Mouse (Mus musculus): ENCODE results near the gene Alpi.

The Alpi gene

GRCm38 (mm10) chr1:87060913-87061312 is 40.5 kb downstream of the Alpi start:
- in situ Hi-C loops (cut with MboI, MseI) = no loop called here

GRCm38 (mm10) chr1:87059042-87059665 is 42.3 kb downstream of the Alpi start:
- in situ Hi-C loops (cut with MboI, MseI) = no loop called here

GRCm38 (mm10) chr1:87057075-87057474 is 44.3 kb downstream of the Alpi start:
- in situ Hi-C loops (cut with MboI, MseI) = no loop called here

- in situ Hi-C loops (cut with MboI, MseI) = no loop called here
Observed at GRCm38 (mm10) chr1:87051369-87051768, 50.0 kb downstream of the Alpi start.

- in situ Hi-C loops (cut with MboI, MseI) = no loop called here
Observed at GRCm38 (mm10) chr1:87050700-87051099, 50.7 kb downstream of the Alpi start.

- in situ Hi-C loops (cut with MboI, MseI) = no loop called here
Observed at GRCm38 (mm10) chr1:87050072-87050471, 51.3 kb downstream of the Alpi start.

Measured in T-helper 1 cell (primary cell).